Mouse (Mus musculus): Measurements from ENCODE around the gene Srcap. TPM values are rescaled to one million over a fixed set of nuclear protein-coding genes. Genes with fewer than 3 reads are reported as not detected.
"Not testable (repeated sequence)": the region's sequence is repeated elsewhere in the genome, so short reads cannot be mapped to it uniquely, and the experiment has no call there.

Gene Srcap
- total RNA-seq (2021), result 10 to 100 TPM; 47.5 to 50.4 TPM
- long read RNA-seq, experiment 1, partial matches to known transcripts, result 1 of 6 reads
- long read RNA-seq, experiment 1, other reads (novel, unspliced or antisense), result 0 of 6 reads
- long read RNA-seq, experiment 2, partial matches to known transcripts, result 3 of 10 reads
- long read RNA-seq, experiment 2, other reads (novel, unspliced or antisense), result 2 of 10 reads

- H3K4me3 ChIP-seq, result peak within 1 kb of the TSS; percentile 99
- intact Hi-C loops (cut with DNase I), result loop anchor here (2.0 to 5.0 kb wide), 2 partner anchors 33 to 75 kb away; partner anchors contain the start of genes Ccdc189, Fbrs and Rnf40
- DNase-seq, result peak; percentile 98
- peak within 1 kb of the TSS; percentile 100 for H3K27ac ChIP-seq
- TF ChIP-seq CTCF (IDR thresholded peaks at IDR 0.05), result no peak
These were observed at the start of gene Srcap for GRCm38 (mm10) chr7:127511808-127512230. Srcap (plus strand) TSS chr7:127511983.

- TF ChIP-seq CTCF (IDR thresholded peaks at IDR 0.05), result no peak
- Histone ChIP-seq H3K4me3 (no peak overlapping the region), H3K27ac (no peak overlapping the region)
- intact Hi-C loops (cut with DNase I), result loop anchor here (5.0 kb wide), 1 partner anchor 53 kb away; no protein-coding TSS in a partner anchor
- no peak for DNase-seq
These were observed 46.6 kb upstream of the Srcap start for GRCm38 (mm10) chr7:127465191-127465590.

- not testable (repeated sequence) for H3K4me3 ChIP-seq, DNase-seq, H3K27ac ChIP-seq
- intact Hi-C loops (cut with DNase I), result loop anchor here (5.0 kb wide), 1 partner anchor 53 kb away; no protein-coding TSS in a partner anchor
These were observed 46.1 kb upstream of the Srcap start for GRCm38 (mm10) chr7:127465670-127466069.

GRCm38 (mm10) chr7:127466606-127467005 is 45.2 kb upstream of the Srcap start:
- intact Hi-C loops (cut with DNase I), result loop anchor here (5.0 kb wide), 1 partner anchor 54 kb away; no protein-coding TSS in a partner anchor
- Histone ChIP-seq H3K27ac (no peak overlapping the region), H3K4me3 (no peak overlapping the region)
- DNase-seq, result no peak
- TF ChIP-seq CTCF (IDR thresholded peaks at IDR 0.05), result no peak

GRCm38 (mm10) chr7:127470011-127470715 is 41.6 kb upstream of the Srcap start:
- DNase-seq, result no peak
- H3K27ac ChIP-seq, result peak overlapping the region; percentile 98
- TF ChIP-seq CTCF (IDR thresholded peaks at IDR 0.05), result no peak
- peak overlapping the region; percentile 84 for H3K4me3 ChIP-seq
- intact Hi-C loops (cut with DNase I), result loop anchor here (10.0 kb wide), 1 partner anchor 105 kb away; no protein-coding TSS in a partner anchor

- intact Hi-C loops (cut with DNase I), result loop anchor here (10.0 kb wide), 1 partner anchor 106 kb away; no protein-coding TSS in a partner anchor
- peak; percentile 94 for DNase-seq
- H3K27ac ChIP-seq, result peak overlapping the region; percentile 98
- peak overlapping the region; percentile 84 for H3K4me3 ChIP-seq
- no peak for TF ChIP-seq CTCF (IDR thresholded peaks at IDR 0.05)
These were observed 40.8 kb upstream of the Srcap start for GRCm38 (mm10) chr7:127470743-127471645.

- H3K4me3 ChIP-seq, result peak overlapping the region; percentile 84
- intact Hi-C loops (cut with DNase I), result loop anchor here (10.0 kb wide), 1 partner anchor 107 kb away; no protein-coding TSS in a partner anchor
- DNase-seq, result peak; percentile 78
- H3K27ac ChIP-seq, result peak overlapping the region; percentile 98
- peak; percentile 26 for TF ChIP-seq CTCF (IDR thresholded peaks at IDR 0.05)
These were observed 40.2 kb upstream of the Srcap start for GRCm38 (mm10) chr7:127471646-127472010.

- Histone ChIP-seq H3K4me3 (peak overlapping the region; percentile 84), H3K27ac (peak overlapping the region; percentile 98)
- intact Hi-C loops (cut with DNase I), result loop anchor here (10.0 kb wide), 1 partner anchor 107 kb away; no protein-coding TSS in a partner anchor
- DNase-seq, result no peak
- TF ChIP-seq CTCF (IDR thresholded peaks at IDR 0.05), result no peak
These were observed 39.7 kb upstream of the Srcap start for GRCm38 (mm10) chr7:127472060-127472459.

GRCm38 (mm10) chr7:127473705-127474104 is 38.1 kb upstream of the Srcap start:
- intact Hi-C loops (cut with DNase I), result loop anchor here (10.0 kb wide), 1 partner anchor 109 kb away; no protein-coding TSS in a partner anchor
- no peak for TF ChIP-seq CTCF (IDR thresholded peaks at IDR 0.05)
- Histone ChIP-seq H3K4me3 (no peak overlapping the region), H3K27ac (peak overlapping the region; percentile 13; the same call in 1 of the 2 replicates)
- no peak for DNase-seq

GRCm38 (mm10) chr7:127474378-127475070 is 37.3 kb upstream of the Srcap start:
- Histone ChIP-seq H3K4me3 (no peak overlapping the region), H3K27ac (peak overlapping the region; percentile 25; the same call in 1 of the 2 replicates)
- intact Hi-C loops (cut with DNase I), result loop anchor here (10.0 kb wide), 1 partner anchor 110 kb away; no protein-coding TSS in a partner anchor
- DNase-seq, result no peak
- no peak for TF ChIP-seq CTCF (IDR thresholded peaks at IDR 0.05)

GRCm38 (mm10) chr7:127475186-127475740 is 36.5 kb upstream of the Srcap start:
- Histone ChIP-seq H3K4me3 (no peak overlapping the region), H3K27ac (peak overlapping the region; percentile 94; the same call in 1 of the 2 replicates)
- no peak for DNase-seq
- intact Hi-C loops (cut with DNase I), result loop anchor here (10.0 kb wide), 1 partner anchor 110 kb away; no protein-coding TSS in a partner anchor
- no peak for TF ChIP-seq CTCF (IDR thresholded peaks at IDR 0.05)

Measured in gastrocnemius, adult 2 months (tissue).